Mouse (Mus musculus) hindbrain, embryonic 14.5 days (tissue): ENCODE results near the gene Kcnq1. TPM values are rescaled to one million over a fixed set of nuclear protein-coding genes. Genes with fewer than 3 reads are reported as not detected.

ENCODE experiments used
- ATAC-seq: fragments of 200-750 bp; cut with Nextera tagmentation; 2 replicates; pipeline ENCODE4 v1.8.0; 2017; ENCODE audit warnings: moderate number of reproducible peaks, mild to moderate bottlenecking, moderate TSS enrichment, moderate library complexity; ENCODE audit not compliant: low FRiP score
- DNase-seq: peaks from one replicate; pipeline ENCODE4 v3.0.0-alpha.2; 2015; ENCODE audit warnings: low spot score
- H3K27ac ChIP-seq: fragments of 300-500 bp; sonication (generic); 2 replicates; pipeline ENCODE4 v1.5.1; 2014; ENCODE audit warnings: mild to moderate bottlenecking, moderate library complexity
- H3K27me3 ChIP-seq: fragments of 300-500 bp; sonication (generic); 2 replicates; pipeline ENCODE4 v1.6.1; 2014; ENCODE audit warnings: mild to moderate bottlenecking, low read length, mixed read lengths; ENCODE audit not compliant: control insufficient read depth, insufficient read depth
- H3K36me3 ChIP-seq: fragments of 300-500 bp; sonication (generic); replicated peaks from 2 replicates; pipeline ENCODE4 v1.6.1; 2014; ENCODE audit not compliant: control insufficient read depth, insufficient read depth
- H3K4me1 ChIP-seq: fragments of 300-500 bp; sonication (generic); replicated peaks from 2 replicates; pipeline ENCODE4 v1.6.1; 2014; ENCODE audit warnings: antibody characterized with exemption, low read length, mixed read lengths; ENCODE audit not compliant: control insufficient read depth, insufficient read depth
- H3K4me2 ChIP-seq: fragments of 300-500 bp; sonication (generic); replicated peaks from 2 replicates; pipeline ENCODE4 v1.6.1; 2014; ENCODE audit warnings: mild to moderate bottlenecking, moderate library complexity
- H3K4me3 ChIP-seq: fragments of 300-500 bp; sonication (generic); replicated peaks from 2 replicates; pipeline ENCODE4 v1.5.1; 2014; ENCODE audit warnings: mild to moderate bottlenecking, low read length
- H3K9ac ChIP-seq: fragments of 300-500 bp; sonication (generic); 2 replicates; pipeline ENCODE4 v1.6.1; 2014
- H3K9me3 ChIP-seq: fragments of 300-500 bp; sonication (generic); 2 replicates; pipeline ENCODE4 v1.6.1; 2016; ENCODE audit warnings: low read length; ENCODE audit not compliant: control insufficient read depth
- WGBS: fragments of 180-500 bp; shearing (Covaris S2); extraction: QIAGEN DNeasy Blood & Tissue Kit; methylation state at CpG from one replicate; pipeline ENCODE4 v1.1.7; 2014; 5-methylcytosine and 5-hydroxymethylcytosine counted together
- polyA plus RNA-seq: library from polyadenylated mRNA; unstranded; fragments of >200 nt; fragmentation: Nextera tagmentation; extraction: Ambion mirVana; gene quantifications from 2 replicates; pipeline ENCODE4 v1.2.1, GENCODE M21; 2014

The Kcnq1 gene
- polyA plus RNA-seq, 1 experiment from 2014 or later = 0.94 TPM

DNA sequence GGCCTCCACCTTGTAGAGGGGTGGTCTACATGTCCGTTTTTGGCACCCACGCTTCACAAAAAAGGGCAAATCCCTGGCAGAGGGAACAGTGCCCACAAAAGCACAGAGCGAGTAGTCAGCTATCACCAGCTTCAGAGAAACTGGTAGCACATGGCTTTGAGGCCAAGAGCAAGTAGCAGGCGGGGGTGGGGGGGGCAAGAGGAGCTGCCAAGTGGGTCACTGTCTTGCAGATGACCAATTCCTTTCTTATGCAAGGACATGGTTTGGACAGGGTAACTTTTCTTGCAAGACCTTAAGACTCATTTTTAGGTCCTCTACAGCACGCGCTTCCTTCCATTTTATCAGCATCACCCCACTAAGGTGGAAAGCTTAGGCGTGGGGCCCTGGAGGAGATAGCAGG is 205.3 kb downstream of the Kcnq1 start:
- Histone ChIP-seq H3K27me3 (no peaks in the 10 kb centered on the region), H3K4me3 (no peak overlapping the region), H3K9me3 (no peaks in the 10 kb centered on the region), H3K4me2 (no peak overlapping the region), H3K9ac (no peak overlapping the region), H3K36me3 (no peaks in the 10 kb centered on the region), H3K4me1 (no peaks in the 10 kb centered on the region), H3K27ac (no peak overlapping the region)
- WGBS = 91% methylated on average over 7 of the region's 7 CpGs
- ATAC-seq = no peak
- no peak for DNase-seq

DNA sequence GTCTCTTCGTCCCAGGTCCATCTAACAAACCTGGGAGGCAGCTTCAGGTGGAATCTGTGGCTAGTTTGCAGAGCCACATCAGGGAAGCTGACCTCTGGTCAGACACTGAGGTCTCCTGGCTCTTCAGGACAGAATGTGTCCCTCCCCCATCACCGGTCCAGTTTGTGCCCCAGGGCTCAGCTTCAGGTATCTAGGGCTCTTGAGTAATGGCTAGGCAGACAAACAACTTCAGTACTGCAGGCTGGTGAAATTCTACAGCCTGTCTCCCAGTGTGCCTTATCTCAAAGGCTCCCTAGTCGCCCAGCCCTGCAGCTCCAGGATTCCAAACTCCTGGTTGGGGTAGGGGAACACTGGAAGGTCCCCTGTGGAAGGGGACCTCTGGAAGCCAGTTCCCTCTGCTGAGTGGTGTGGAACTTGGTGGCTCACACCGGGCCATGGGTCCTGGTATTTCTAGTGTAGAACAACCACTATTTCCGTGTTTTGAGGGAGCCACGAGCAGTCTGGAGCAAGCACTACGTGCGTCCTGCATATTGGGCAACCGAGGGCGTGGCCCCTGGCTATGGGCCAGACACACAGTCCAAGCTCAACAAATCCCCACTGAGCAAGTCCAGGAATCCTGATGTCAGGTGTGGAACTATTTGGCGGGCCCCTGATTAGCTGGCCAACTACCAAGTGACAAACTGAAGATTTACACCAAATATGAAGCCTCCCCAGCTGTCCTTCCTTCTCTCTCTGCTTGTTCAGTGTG is 207.6 kb downstream of the Kcnq1 start:
- Histone ChIP-seq H3K27me3 (no peaks in the 10 kb centered on the region), H3K27ac (no peak overlapping the region), H3K4me1 (no peaks in the 10 kb centered on the region), H3K4me2 (no peak overlapping the region), H3K9me3 (no peaks in the 10 kb centered on the region), H3K9ac (no peak overlapping the region), H3K4me3 (no peak overlapping the region), H3K36me3 (no peaks in the 10 kb centered on the region)
- no peak for DNase-seq
- no peak for ATAC-seq
- whole genome bisulfite sequencing = 83% methylated on average over 11 of the region's 11 CpGs

DNA sequence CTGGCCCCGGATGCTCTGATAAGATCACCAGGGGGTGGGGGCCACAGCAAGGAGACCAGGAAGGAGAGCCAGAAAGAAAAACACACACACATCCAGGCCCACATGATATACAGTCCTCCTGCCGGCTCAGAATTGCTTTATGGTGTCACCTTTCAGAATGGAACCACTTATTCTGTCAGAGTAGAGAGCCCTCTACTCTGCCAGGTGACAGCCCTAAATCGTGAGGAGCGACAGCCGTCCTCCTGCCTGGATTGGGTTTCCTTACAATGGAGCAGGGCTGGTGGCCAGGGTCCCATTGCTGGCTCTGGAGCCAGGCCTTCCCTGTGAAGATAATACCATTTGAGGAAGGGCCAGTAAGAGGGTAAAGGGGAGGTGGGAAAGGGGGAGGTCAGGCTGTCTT is 212.3 kb downstream of the Kcnq1 start:
- no peak for DNase-seq
- no peaks in the 10 kb centered on the region for H3K4me1 ChIP-seq
- 76% methylated on average over 5 of the region's 5 CpGs for WGBS

DNA sequence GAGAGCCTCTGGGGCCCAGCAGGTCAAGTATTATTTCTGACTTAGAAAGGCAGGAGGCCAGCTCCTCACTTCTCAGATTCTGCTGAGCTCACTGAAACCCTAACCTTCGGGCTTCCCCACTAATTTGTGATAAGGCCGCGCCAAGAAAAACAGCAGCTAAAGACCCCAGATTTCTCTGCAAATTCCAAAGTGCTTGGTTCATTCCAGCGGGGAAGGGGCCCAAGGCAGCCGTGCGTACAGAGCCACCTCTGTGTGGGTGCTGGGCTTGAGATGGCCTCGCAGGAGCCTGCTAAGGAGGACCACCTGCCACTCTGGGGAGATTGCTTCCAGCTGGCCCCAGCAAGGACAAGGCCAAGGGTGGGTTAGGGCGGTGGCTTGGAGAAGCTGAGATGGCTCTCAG is 214.2 kb downstream of the Kcnq1 start:
- no peak overlapping the region for H3K4me3 ChIP-seq
- no peak overlapping the region for H3K27ac ChIP-seq
- DNase-seq = no peak
- no peaks in the 10 kb centered on the region for H3K4me1 ChIP-seq
- no peaks in the 10 kb centered on the region for H3K9me3 ChIP-seq
- WGBS = 84% methylated on average over 8 of the region's 8 CpGs
- no peak overlapping the region for H3K4me2 ChIP-seq
- ATAC-seq = no peak
- H3K9ac ChIP-seq = no peak overlapping the region
- H3K36me3 ChIP-seq = no peaks in the 10 kb centered on the region
- no peaks in the 10 kb centered on the region for H3K27me3 ChIP-seq

More for the DNA sequence above, 212.3 kb downstream of the Kcnq1 start:
- Histone ChIP-seq H3K4me3 (no peak overlapping the region), H3K36me3 (no peaks in the 10 kb centered on the region), H3K4me2 (no peak overlapping the region), H3K27ac (no peak overlapping the region), H3K9me3 (no peaks in the 10 kb centered on the region), H3K9ac (no peak overlapping the region), H3K27me3 (no peaks in the 10 kb centered on the region)
- no peak for ATAC-seq

DNA sequence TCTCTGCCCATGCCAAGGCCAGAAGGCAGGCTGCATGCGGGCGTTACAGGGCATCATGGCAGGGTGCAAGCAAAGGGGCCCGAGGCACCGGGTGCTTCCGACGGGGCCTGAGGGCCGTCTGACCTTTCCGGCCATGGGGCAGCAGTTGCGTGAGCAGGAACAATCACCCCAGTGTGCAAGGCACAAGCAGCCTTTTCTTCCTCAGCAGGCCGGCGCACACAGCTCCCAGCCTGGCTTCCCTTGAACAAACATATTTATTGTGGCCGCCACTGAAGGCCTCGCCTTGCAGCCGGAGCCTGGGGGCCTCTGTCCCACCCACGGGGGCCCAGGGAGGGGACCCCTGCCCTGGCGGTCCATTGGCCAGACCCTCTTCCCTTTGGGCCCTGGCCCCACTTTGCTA is 218.9 kb downstream of the Kcnq1 start:
- Histone ChIP-seq H3K36me3 (no peaks in the 10 kb centered on the region), H3K9me3 (no peaks in the 10 kb centered on the region), H3K4me1 (no peaks in the 10 kb centered on the region), H3K9ac (no peak overlapping the region), H3K27me3 (no peaks in the 10 kb centered on the region), H3K4me2 (no peak overlapping the region), H3K27ac (no peak overlapping the region), H3K4me3 (no peak overlapping the region)
- DNase-seq = no peak
- 42% methylated on average over 16 of the region's 16 CpGs for WGBS
- no peak for ATAC-seq

DNA sequence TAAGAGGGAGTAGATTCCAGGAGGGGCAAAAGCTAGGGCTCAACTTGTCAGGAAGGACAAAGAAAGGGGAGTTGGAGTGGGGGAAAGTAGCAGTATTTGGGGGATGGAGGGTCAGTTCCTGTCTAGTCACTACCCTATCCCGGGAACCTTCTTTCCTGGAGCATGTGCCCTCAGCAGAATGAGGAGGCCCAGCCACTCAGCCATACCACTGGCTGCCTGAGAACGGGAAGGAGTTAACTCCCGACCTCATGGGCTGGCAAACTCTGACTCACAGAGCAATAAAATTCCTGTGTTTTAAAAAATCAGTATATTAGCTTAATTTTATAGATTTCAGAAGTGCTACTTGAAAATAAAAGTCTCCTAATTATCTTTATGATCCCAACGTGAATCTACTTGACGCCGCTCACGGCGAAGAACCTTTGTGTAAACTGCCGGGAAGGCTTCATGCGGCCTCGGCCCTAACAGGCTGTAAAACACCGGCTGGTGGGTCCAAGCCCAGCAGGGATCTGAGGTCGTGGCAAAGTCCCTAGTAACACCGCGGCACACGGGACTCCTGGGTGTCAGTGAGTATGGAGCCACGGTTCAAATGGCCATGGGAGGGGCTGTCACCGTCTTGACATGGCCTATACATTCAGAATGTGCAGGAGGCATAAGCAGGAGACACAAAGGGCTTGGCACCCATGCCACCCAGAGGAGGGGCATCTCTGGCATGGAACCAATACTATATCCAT is 222.2 kb downstream of the Kcnq1 start:
- Histone ChIP-seq H3K27ac (no peak overlapping the region), H3K4me3 (no peak overlapping the region), H3K27me3 (no peaks in the 10 kb centered on the region), H3K9me3 (no peaks in the 10 kb centered on the region), H3K4me1 (no peaks in the 10 kb centered on the region; the same call in 1 of the 2 replicates), H3K4me2 (no peak overlapping the region), H3K36me3 (no peaks in the 10 kb centered on the region), H3K9ac (no peak overlapping the region)
- ATAC-seq (no peak), DNase-seq (no peak)
- 75% methylated on average over 18 of the region's 18 CpGs for WGBS

DNA sequence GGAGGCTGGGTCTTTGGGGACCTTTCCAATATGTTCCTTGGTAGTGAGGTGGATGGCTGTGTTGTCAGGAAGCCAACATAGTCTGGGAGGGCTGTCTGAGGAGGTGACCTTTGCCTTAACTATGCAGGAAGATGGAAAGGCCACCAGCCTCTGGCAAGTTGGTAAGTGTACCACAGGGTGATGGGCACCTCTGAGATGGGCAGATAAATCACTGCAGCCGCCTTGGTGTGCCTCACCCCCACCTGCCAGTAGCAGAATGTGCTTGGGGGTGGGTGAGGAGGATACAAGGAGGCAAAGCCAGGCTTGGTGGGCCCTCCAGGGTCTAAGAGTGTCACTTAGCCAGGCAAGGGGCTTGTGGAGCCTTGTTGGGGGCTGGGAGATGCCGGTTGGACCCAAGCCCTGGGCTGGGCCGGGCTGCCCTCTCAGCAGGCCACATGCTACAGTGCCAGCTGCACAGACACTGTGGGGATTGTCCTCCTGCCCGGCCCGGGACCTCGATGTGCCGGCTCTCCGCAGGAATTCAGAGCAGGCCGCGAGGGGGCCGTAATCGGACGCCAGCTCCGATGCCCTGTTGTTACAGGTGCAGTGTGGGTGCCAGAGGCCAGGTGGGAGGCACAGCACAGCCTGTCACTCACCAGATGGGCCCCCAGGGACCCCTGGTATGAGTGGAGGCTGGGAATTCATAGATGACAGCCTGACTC is 223.1 kb downstream of the Kcnq1 start:
- ATAC-seq (no peak), DNase-seq (no peak)
- no peaks in the 10 kb centered on the region for H3K27me3 ChIP-seq
- no peaks in the 10 kb centered on the region; the same call in 1 of the 2 replicates for H3K4me1 ChIP-seq
- H3K36me3 ChIP-seq = no peaks in the 10 kb centered on the region
- H3K9ac ChIP-seq = no peak overlapping the region
- no peak overlapping the region for H3K4me3 ChIP-seq
- no peaks in the 10 kb centered on the region for H3K9me3 ChIP-seq
- 69% methylated on average over 14 of the region's 14 CpGs for WGBS
- no peak overlapping the region for H3K4me2 ChIP-seq
- no peak overlapping the region for H3K27ac ChIP-seq

DNA sequence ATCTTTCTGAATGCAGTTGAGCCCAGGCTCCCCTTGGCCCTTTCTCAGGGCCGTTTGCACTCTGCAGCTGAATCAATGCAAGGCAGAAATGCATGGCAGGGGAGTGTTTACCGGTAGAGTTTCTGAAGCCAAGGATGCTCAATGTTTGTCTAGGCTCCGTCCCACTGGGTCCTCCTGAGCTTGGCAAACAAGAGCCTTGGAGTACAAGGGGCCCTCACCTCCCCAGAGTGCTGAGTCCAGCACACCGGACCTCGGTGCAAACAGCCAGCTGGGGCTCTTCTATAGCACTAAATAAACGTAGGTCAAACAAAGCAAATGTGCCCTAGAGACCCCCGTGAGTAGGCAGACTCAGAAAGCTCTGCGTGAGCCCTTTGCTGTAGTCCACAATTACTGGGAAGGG is 226.9 kb downstream of the Kcnq1 start:
- Histone ChIP-seq H3K4me1 (no peaks in the 10 kb centered on the region; the same call in 1 of the 2 replicates), H3K4me3 (no peak overlapping the region), H3K27ac (no peak overlapping the region), H3K9ac (no peak overlapping the region), H3K9me3 (peaks cover 8% of the 10 kb centered on the region; the same call in 1 of the 2 replicates), H3K27me3 (no peaks in the 10 kb centered on the region), H3K4me2 (no peak overlapping the region), H3K36me3 (no peaks in the 10 kb centered on the region)
- 49% methylated on average over 8 of the region's 8 CpGs for WGBS
- ATAC-seq (no peak), DNase-seq (no peak)

DNA sequence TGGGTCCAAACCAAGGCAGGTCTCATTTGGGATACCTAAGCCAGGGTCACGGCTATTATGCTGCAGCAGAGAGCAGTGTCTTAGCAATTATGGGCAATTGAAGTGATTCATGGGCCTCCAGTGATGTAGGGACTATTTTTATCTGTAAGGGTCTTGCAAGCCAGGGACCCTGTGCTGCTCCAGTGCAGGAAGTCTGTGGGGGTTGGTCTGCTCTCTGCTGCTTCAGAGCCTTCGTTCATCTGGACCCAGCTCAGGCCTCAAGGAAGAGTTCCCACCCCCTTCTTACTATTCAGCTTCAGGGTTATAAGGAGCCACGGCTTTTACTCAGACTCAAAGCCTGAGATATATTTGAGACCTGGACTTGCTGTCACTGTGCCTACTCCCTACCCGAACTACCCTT is 227.4 kb downstream of the Kcnq1 start:
- ATAC-seq = no peak
- Histone ChIP-seq H3K36me3 (no peaks in the 10 kb centered on the region), H3K4me1 (no peaks in the 10 kb centered on the region; the same call in 1 of the 2 replicates), H3K4me2 (no peak overlapping the region), H3K27ac (no peak overlapping the region), H3K4me3 (no peak overlapping the region), H3K9me3 (peaks cover 11% of the 10 kb centered on the region; the same call in 1 of the 2 replicates), H3K27me3 (no peaks in the 10 kb centered on the region), H3K9ac (no peak overlapping the region)
- DNase-seq = no peak
- WGBS = 70% methylated on average over 4 of the region's 4 CpGs
